In genomic region chr7:126754866-126755265, GRCm38 (mm10) we compare ENCODE assay signal across 1 mouse cellular context.
A peak's percentile ranks its signal among the peaks of the same experiment; 100 is the strongest.
TF ChIP-seq lines count a peak whose summit lies in the region.

No protein-coding gene starts in this region.

TF ChIP-seq in MEL, 35 proteins besides CTCF, POLR2A, EP300 and RAD21 (continued from another document):
- TF ChIP-seq RCOR1 (IDR thresholded peaks at IDR 0.05; ENCODE audit: low read depth, low read length) (no peak), ZC3H11A (IDR thresholded peaks at IDR 0.05; ENCODE audit: low read depth, low read length) (peak; percentile 35; the same call in 1 of the 2 replicates), MXI1 (IDR thresholded peaks at IDR 0.05; ENCODE audit: low read depth, low read length) (no peak), SIN3A (IDR thresholded peaks at IDR 0.05; ENCODE audit: low read length) (peak; percentile 31; the same call in 1 of the 2 replicates), GATA1 (IDR thresholded peaks at IDR 0.05; ENCODE audit: low read depth, low read length) (no peak), TBP (IDR thresholded peaks at IDR 0.05; ENCODE audit: low read depth, low read length) (peak; percentile 25; the same call in 1 of the 2 replicates), NRF1 (IDR thresholded peaks at IDR 0.05; ENCODE audit: insufficient read depth, low read depth, low read length, poor library complexity, severe bottlenecking) (no peak), SMC3 (IDR thresholded peaks at IDR 0.05; ENCODE audit: low read depth, low read length) (peak; percentile 72), CHD2 (IDR thresholded peaks at IDR 0.05; ENCODE audit: low read length) (no peak), ZNF384 (IDR thresholded peaks at IDR 0.05; ENCODE audit: low read depth, low read length) (no peak), BHLHE40 (IDR thresholded peaks at IDR 0.05; ENCODE audit: borderline replicate concordance, low read depth, low read length) (no peak), HCFC1 (IDR thresholded peaks at IDR 0.05; ENCODE audit: low read depth, low read length) (0 out of 2 replicates have a peak, but pooled peaks have one; percentile 43), MAFK (IDR thresholded peaks at IDR 0.05; ENCODE audit: borderline replicate concordance, low read depth, low read length) (no peak), ETS1 (IDR thresholded peaks at IDR 0.05; ENCODE audit: low read depth, low read length) (no peak), USF2 (IDR thresholded peaks at IDR 0.05; ENCODE audit: borderline replicate concordance in 1 of 2, insufficient read depth in 1 of 2, low read depth in 1 of 2, low read length in 2 of 2) (no peak), ZKSCAN1 (IDR thresholded peaks at IDR 0.05; ENCODE audit: low read depth, low read length) (no peak), TAL1 (IDR thresholded peaks at IDR 0.05; ENCODE audit: low read length) (no peak), JUND (IDR thresholded peaks at IDR 0.05; ENCODE audit: low read depth, low read length) (no peak), MYB (IDR thresholded peaks at IDR 0.05; ENCODE audit: low read depth, low read length) (no peak), USF1 (IDR thresholded peaks at IDR 0.05; ENCODE audit: low read depth, low read length) (no peak), KAT2A (conservative IDR thresholded peaks at IDR 0.05; ENCODE audit: low read depth, low read length) (no peak), NELFE (IDR thresholded peaks at IDR 0.05; ENCODE audit: low read depth, low read length) (no peak), MAZ (IDR thresholded peaks at IDR 0.05; ENCODE audit: low read depth, low read length) (peak; percentile 53; the same call in 1 of the 2 replicates), UBTF (IDR thresholded peaks at IDR 0.05; ENCODE audit: borderline replicate concordance, insufficient read depth, low read depth, low read length) (no peak)
